Mouse (Mus musculus) lung, embryonic 16.5 days (tissue): ENCODE measurements around the gene Snph. TPM values are rescaled to one million over a fixed set of nuclear protein-coding genes. Genes with fewer than 3 reads are reported as not detected.

ENCODE experiments used
- ATAC-seq: fragments of 200-750 bp; cut with Nextera tagmentation; 2 replicates; pipeline ENCODE4 v1.8.0; 2017; ENCODE audit warnings: low read depth, mild to moderate bottlenecking, moderate library complexity
- H3K27ac ChIP-seq: fragments of 300-500 bp; sonication (generic); 2 replicates; pipeline ENCODE4 v1.5.1; 2014; ENCODE audit warnings: mild to moderate bottlenecking, control low read depth, low read length
- H3K27me3 ChIP-seq: fragments of 300-500 bp; sonication (generic); 2 replicates; pipeline ENCODE4 v1.6.1; 2014; ENCODE audit warnings: low read depth, low read length, mixed read lengths; ENCODE audit not compliant: control insufficient read depth, insufficient read depth
- H3K36me3 ChIP-seq: fragments of 300-500 bp; sonication (generic); 2 replicates; pipeline ENCODE4 v1.6.1; 2014; ENCODE audit warnings: low read length; ENCODE audit not compliant: control insufficient read depth, insufficient read depth
- H3K4me1 ChIP-seq: fragments of 300-500 bp; sonication (generic); replicated peaks from 2 replicates; pipeline ENCODE4 v1.6.1; 2014; ENCODE audit warnings: low read length, mixed read lengths; ENCODE audit not compliant: control insufficient read depth, insufficient read depth
- H3K4me2 ChIP-seq: fragments of 300-500 bp; sonication (generic); 2 replicates; pipeline ENCODE4 v1.6.1; 2014; ENCODE audit warnings: low read depth, low read length, control low read depth
- H3K4me3 ChIP-seq: fragments of 300-500 bp; sonication (generic); 2 replicates; pipeline ENCODE4 v1.5.1; 2014; ENCODE audit warnings: mild to moderate bottlenecking, low read length, control low read depth
- H3K9ac ChIP-seq: fragments of 300-500 bp; sonication (generic); 2 replicates; pipeline ENCODE4 v1.6.1; 2014; ENCODE audit warnings: low read length, control low read depth
- H3K9me3 ChIP-seq: fragments of 300-500 bp; sonication (generic); 2 replicates; pipeline ENCODE4 v1.6.1; 2016; ENCODE audit warnings: low read length; ENCODE audit not compliant: control insufficient read depth
- WGBS: fragments of 180-500 bp; shearing (Covaris S2); extraction: QIAGEN DNeasy Blood & Tissue Kit; methylation state at CpG from one replicate; pipeline ENCODE4 v1.1.7; 2014; 5-methylcytosine and 5-hydroxymethylcytosine counted together
- polyA plus RNA-seq: library from polyadenylated mRNA; unstranded; fragments of >200 nt; fragmentation: Nextera tagmentation; extraction: Ambion mirVana; gene quantifications from 2 replicates; pipeline ENCODE4 v1.2.1, GENCODE M21; 2015

The Snph gene
- polyA plus RNA-seq = 0.69 and 0.87 TPM in 2 replicates

DNA sequence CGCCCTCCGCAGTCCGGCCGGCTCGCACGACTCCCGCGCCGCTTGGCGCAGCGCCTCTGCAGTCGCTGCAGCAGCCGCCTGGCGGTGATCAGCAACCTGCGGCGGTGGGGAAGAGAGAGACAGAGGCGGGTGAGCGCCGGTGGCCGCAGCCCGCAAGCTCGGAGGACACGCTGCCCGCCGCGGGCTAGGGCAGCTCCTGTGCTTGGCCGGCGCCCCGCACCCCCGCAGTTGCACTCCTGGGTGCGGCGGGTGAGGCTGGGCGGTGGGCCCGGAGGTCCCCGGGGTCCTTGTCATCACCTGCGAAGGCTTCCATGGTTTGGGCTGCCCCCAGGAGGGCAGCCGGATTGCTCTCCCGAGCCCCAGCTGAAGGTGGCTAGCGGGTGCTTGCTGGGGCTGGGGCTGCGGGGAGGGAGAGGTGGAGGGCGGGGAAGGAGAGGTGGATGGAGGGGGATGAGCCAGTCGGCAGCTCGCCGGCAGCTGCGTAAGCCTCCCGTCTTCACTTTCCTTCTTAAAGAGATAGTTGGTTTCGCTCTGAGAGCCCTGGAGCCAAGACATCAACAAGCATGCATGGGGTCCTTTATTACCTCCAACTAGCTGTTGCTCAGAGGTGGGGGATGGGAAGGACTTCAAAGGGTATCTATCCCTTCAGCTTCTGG is at the start of gene Snph:
Snph (minus strand) TSS at position 435 of the 656 bp plus-strand sequence.
- H3K36me3 ChIP-seq = no peaks in the 10 kb centered on the region
- peak within 1 kb of the TSS; percentile 69 for H3K9ac ChIP-seq
- H3K4me2 ChIP-seq = peak within 1 kb of the TSS; percentile 98
- peak within 1 kb of the TSS; percentile 61 for H3K4me3 ChIP-seq
- H3K4me1 ChIP-seq = no peaks in the 10 kb centered on the region; the same call in 1 of the 2 replicates
- no peak within 1 kb of the TSS for H3K27ac ChIP-seq
- peak; percentile 80 for ATAC-seq
- under 1% methylated on average over 45 of the region's 47 CpGs for WGBS
- H3K9me3 ChIP-seq = no peaks in the 10 kb centered on the region
- H3K27me3 ChIP-seq = peaks cover 28% of the 10 kb centered on the region

- WGBS = 55% methylated on average over 2 of the region's 2 CpGs
These were observed 43.8 kb upstream of the Snph start for GRCm38 (mm10) chr2:151676234-151676633.

DNA sequence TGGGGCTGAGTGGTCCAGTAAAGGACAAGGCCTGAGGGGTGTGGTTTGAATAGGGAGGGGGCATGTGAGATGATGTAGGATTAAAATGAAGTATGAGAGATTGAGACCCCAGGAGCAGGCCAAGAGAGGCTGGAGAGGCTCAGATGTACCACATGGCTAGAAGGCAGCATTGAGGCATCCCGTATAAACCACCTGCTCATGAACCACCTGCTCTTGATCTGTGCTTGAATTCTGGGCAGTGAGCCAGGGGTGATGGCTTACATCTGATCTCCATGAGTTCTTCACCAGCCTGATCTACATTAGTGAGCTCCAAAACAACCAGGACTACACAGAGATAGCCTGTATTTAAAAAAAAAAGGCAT is 38.6 kb upstream of the Snph start:
- no peaks in the 10 kb centered on the region for H3K36me3 ChIP-seq
- no peaks in the 10 kb centered on the region for H3K9me3 ChIP-seq
- no peak overlapping the region for H3K4me2 ChIP-seq
- WGBS = 60% methylated on average over 1 of the region's 1 CpGs
- H3K27me3 ChIP-seq = peaks cover 4% of the 10 kb centered on the region
- H3K9ac ChIP-seq = no peak overlapping the region
- no peak overlapping the region for H3K4me3 ChIP-seq
- no peaks in the 10 kb centered on the region for H3K4me1 ChIP-seq
- no peak overlapping the region for H3K27ac ChIP-seq
- peak; percentile 31 for ATAC-seq

More at GRCm38 (mm10) chr2:151676234-151676633, 43.8 kb upstream of the Snph start:
- H3K36me3 ChIP-seq = no peaks in the 10 kb centered on the region
- no peaks in the 10 kb centered on the region for H3K9me3 ChIP-seq
- no peaks in the 10 kb centered on the region for H3K4me1 ChIP-seq
- no peak overlapping the region for H3K9ac ChIP-seq
- no peak overlapping the region for H3K4me3 ChIP-seq
- no peak for ATAC-seq
- no peak overlapping the region for H3K4me2 ChIP-seq
- H3K27me3 ChIP-seq = no peaks in the 10 kb centered on the region; the same call in 1 of the 2 replicates
- no peak overlapping the region for H3K27ac ChIP-seq

DNA sequence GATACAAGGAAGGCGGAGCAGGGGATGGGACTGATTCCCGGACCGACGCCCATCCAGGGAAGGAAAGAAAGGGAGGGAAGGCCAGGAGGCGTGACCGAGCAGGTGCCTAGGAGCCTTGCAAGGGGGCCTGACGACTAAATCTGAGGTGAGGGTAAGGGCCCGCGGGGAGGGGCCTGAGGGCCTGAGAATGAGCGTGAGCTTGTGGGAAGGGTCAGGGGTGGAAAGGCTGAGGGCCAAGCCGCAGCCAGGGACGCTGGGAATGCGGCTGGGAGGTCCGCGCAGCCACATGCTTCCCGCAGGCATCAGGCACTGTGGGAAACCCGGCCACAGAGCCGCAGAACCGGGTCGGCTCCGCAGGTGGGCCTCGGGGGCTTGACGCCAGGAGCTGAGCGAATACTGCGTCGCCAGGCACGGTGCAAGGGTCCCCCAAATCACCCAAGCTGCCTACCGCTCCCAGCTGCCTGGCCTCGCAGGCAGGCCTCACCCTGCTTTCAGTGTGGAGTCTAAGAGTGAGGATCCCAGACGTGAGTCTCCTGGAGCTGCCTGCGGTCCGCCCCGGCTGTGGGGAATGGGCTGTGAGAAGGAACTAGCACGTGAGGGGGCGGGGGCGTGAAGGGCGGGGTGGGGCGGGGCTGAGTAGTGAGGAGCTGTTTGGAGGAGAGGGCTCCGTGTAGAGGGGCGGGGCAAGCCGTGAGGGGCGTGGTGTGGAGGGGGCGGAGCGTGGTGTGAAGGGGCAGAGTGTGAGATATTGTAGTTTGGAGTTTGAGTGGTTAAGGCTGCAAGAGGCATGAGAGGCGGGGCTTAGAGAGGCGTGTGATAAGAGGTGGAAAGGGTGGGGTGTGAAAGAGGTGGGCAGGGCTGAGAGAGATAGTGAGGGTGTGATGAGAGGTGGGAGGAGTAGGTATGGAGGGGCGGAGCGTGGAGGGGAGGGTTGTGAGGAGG is 37.9 kb upstream of the Snph start:
- Histone ChIP-seq H3K27ac (no peak overlapping the region), H3K36me3 (no peaks in the 10 kb centered on the region), H3K4me1 (no peaks in the 10 kb centered on the region), H3K9ac (no peak overlapping the region), H3K27me3 (peaks cover 4% of the 10 kb centered on the region), H3K4me2 (no peak overlapping the region), H3K9me3 (no peaks in the 10 kb centered on the region), H3K4me3 (no peak overlapping the region)
- 33% methylated on average over 48 of the region's 48 CpGs for WGBS
- peak; percentile 51 for ATAC-seq

DNA sequence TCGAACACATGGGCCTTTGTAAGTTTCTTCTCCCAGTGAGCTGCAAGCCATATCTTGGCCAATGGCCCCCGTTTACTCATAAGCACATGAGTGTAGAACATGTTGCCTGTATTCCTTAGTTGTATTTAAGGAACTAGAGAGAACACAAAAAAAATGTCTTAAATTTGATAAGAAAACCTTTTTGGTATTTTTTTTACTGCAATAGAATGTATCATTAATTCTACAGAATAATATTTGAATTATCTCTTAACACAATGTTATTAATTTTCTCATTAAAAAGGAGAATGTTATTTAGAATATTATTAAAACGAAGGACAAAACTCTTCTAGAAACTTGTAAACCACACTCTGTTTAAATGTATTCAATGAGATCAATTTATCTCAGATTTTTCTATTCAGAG is 36.0 kb upstream of the Snph start, which contains the start of gene Rad21l:
Rad21l (minus strand) TSS at position 101 of the 400 bp plus-strand sequence.
- no peak for ATAC-seq
- 64% methylated on average over 3 of the region's 3 CpGs for WGBS

DNA sequence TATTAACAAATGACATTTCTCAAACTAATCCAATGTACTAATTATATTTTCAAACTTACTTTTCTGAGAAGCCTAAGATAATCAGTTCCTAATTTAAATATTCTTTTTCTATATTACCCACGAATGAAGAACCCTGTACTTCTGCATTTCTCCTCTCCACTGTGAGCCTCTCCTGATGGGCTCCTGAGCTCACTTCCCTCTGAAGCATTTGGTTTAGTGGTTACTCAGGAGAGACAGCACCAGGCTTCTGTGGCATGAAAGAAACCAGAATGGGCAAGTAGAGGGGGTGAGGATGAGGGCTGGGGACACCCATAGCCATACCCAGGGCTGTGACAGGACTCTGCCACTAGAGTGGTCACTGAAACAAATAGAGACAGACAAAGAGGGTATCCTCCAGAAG is 19.7 kb upstream of the Snph start:
- 60% methylated on average over 1 of the region's 1 CpGs for WGBS

More for the DNA sequence above, 36.0 kb upstream of the Snph start, which contains the start of gene Rad21l:
- peaks cover 4% of the 10 kb centered on the region for H3K27me3 ChIP-seq
- no peak within 1 kb of the TSS for H3K9ac ChIP-seq
- no peaks in the 10 kb centered on the region for H3K9me3 ChIP-seq
- H3K36me3 ChIP-seq = no peaks in the 10 kb centered on the region
- H3K4me3 ChIP-seq = no peak within 1 kb of the TSS
- no peaks in the 10 kb centered on the region for H3K4me1 ChIP-seq
- H3K27ac ChIP-seq = no peak within 1 kb of the TSS
- no peak within 1 kb of the TSS for H3K4me2 ChIP-seq

DNA sequence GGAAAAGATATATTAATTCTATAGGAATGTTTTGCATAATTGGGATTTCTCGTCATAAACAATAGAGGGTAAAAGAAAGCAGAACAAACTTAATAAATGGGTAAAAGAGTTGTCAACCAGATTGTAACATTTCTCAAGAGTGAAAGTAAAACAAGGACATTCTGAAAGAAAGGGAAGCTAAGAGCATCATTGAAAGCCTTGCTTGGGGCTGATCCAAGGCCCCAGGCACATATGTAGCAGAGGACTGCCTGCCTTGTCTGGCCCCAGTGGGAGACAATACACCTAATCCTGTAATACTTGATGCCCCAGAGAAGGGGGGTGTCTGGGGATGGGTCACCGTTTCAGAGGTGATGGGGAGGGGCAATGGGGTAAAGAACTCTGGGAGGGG is 3.6 kb upstream of the Snph start:
- Histone ChIP-seq H3K27ac (no peak overlapping the region), H3K27me3 (peaks cover 26% of the 10 kb centered on the region), H3K9ac (no peak overlapping the region), H3K4me2 (no peak overlapping the region), H3K4me1 (no peaks in the 10 kb centered on the region; the same call in 1 of the 2 replicates), H3K36me3 (no peaks in the 10 kb centered on the region), H3K4me3 (no peak overlapping the region), H3K9me3 (no peaks in the 10 kb centered on the region)
- no peak for ATAC-seq
- 61% methylated on average over 2 of the region's 2 CpGs for WGBS

More for the DNA sequence above, 19.7 kb upstream of the Snph start:
- Histone ChIP-seq H3K4me3 (no peak overlapping the region), H3K9me3 (no peaks in the 10 kb centered on the region), H3K9ac (no peak overlapping the region), H3K4me1 (no peaks in the 10 kb centered on the region), H3K36me3 (no peaks in the 10 kb centered on the region), H3K4me2 (no peak overlapping the region), H3K27ac (no peak overlapping the region), H3K27me3 (no peaks in the 10 kb centered on the region)
- ATAC-seq = no peak

DNA sequence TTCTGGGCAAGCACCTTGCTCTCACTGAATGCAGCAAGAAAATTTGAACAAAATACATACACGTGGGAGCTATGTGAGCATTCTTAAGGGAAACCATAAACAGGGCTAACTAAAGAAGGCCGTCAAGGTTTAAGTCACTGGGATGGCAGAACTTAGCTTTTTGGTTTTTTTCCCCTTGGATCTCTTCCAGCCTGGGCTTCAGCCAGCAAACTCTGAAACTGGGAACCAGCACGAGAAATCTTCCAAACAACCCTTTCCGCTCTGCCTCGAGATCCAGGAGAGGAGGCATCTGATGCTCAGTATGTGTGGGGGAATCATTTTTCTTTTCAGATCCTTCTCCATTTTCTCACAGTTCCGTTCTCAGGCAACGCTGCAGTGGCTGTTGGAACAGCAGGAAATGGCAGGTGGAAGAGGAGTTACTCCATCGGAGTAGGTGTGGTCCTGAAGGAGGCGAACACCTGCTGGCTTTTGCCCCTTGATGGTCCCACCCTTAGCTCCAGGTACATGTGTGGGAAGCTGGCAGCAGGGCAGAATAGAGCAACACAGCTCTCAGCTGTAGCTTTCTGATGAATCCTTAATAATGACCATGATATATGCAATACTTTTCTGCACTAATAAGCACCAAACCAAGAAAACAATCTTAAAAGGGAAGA is 3.1 kb upstream of the Snph start:
- no peak for ATAC-seq
- H3K4me1 ChIP-seq = no peaks in the 10 kb centered on the region; the same call in 1 of the 2 replicates
- no peaks in the 10 kb centered on the region for H3K36me3 ChIP-seq
- H3K4me2 ChIP-seq = no peak overlapping the region
- H3K9me3 ChIP-seq = no peaks in the 10 kb centered on the region
- H3K4me3 ChIP-seq = no peak overlapping the region
- H3K27me3 ChIP-seq = peaks cover 27% of the 10 kb centered on the region
- no peak overlapping the region for H3K9ac ChIP-seq
- WGBS = 40% methylated on average over 9 of the region's 9 CpGs
- no peak overlapping the region for H3K27ac ChIP-seq

DNA sequence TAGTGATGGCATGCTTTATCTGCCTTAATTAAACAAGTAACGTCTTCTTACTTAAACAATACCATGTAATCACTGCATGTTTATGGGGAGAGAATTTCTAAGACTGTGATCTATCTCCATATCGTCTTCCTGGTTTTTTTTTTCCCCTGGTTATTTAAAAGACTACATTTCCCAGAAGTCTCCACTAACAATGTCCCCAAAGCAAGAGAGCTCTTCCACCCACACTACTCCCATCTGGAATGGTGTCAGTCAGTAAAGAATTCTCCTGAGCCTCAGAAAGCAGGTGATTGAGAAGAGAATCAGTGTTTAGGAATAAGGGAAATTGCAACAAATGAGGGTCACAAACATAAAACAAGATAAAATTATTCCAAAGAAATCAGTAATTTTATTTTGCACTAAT is 2.5 kb upstream of the Snph start:
- Histone ChIP-seq H3K9me3 (no peaks in the 10 kb centered on the region), H3K36me3 (no peaks in the 10 kb centered on the region), H3K4me2 (no peak overlapping the region), H3K4me3 (no peak overlapping the region), H3K9ac (no peak overlapping the region), H3K27ac (no peak overlapping the region), H3K27me3 (peaks cover 28% of the 10 kb centered on the region), H3K4me1 (no peaks in the 10 kb centered on the region; the same call in 1 of the 2 replicates)
- no peak for ATAC-seq
- 29% methylated on average over 2 of the region's 2 CpGs for WGBS
